12 mouse cellular contexts compared by ENCODE assay signal in the genomic region with DNA sequence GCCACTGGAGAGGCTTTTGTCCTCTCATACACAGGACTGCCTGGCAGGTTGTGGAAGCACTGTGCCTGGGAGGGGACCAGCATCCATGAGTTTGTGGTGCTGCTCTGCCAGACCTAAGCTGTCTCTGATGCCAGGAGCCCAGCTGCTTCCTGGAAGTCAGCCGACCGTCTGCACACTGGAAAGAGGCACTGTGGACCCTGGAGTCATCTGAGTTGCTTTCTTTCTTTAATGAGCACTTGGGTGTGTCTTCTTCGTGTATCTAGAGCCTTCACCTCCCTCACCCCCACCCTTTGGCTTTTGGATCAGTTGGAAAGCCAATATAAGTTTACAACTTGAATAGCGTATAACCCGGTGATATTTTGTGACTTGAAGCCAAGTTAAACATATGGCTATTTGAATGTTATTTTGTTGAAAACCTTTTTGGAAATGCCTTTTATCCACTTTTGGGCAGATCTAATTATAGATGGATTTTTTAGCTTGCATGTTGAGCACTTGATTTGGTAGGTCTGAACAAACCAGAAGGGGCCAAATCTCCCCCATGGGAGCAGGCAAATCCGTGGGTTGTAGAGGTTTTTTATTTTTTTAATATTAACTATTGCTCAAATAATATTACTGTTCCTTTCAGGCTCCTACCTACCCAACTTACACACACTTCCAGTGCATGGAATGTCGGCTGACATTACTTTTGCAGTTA.
DNase-seq lines count a peak whose midpoint lies in the region; ATAC-seq lines count a peak whose summit lies in the region.
"Had no signal": no experiment of that assay in that cellular context is flagged by ENCODE, and none has a peak within 500 bp of the region (broad histone marks: within the 10 kb centered on the region; RNA-seq: fewer than 3 reads in every experiment).

No protein-coding gene starts in this region.

- H3K9ac ChIP-seq in hindbrain, embryonic 15.5 days, result no peak overlapping the region
- H3K9ac ChIP-seq in hindbrain, embryonic 11.5 days (ENCODE audit: low read depth, low read length), result no peak overlapping the region
- H3K9ac ChIP-seq in limb, embryonic 13.5 days, result no peak overlapping the region
- H3K9ac ChIP-seq: midbrain, embryonic 13.5 days had no signal

- no peaks in the 10 kb centered on the region for H3K9me3 ChIP-seq in hindbrain, embryonic 15.5 days
- no peaks in the 10 kb centered on the region for H3K9me3 ChIP-seq in hindbrain, embryonic 11.5 days (ENCODE audit: control insufficient read depth, low read length)
- no peaks in the 10 kb centered on the region for H3K9me3 ChIP-seq in limb, embryonic 13.5 days
- H3K9me3 ChIP-seq: midbrain, embryonic 13.5 days had no signal

- no peak for DNase-seq in hindbrain, embryonic 11.5 days (ENCODE audit: low spot score)
- DNase-seq in right cerebral cortex, postnatal 25 days, result peak; percentile 3
- DNase-seq in right cerebral cortex, adult 18-20 months, result no peak
- DNase-seq in cerebellum, adult 9-11 months, result peak; percentile 58
- no peak for DNase-seq in thymus, postnatal 25 days
- DNase-seq: kidney, adult 8-10 months; thymus, adult 2 months had no signal

- no peaks in the 10 kb centered on the region for H3K27me3 ChIP-seq in hindbrain, embryonic 15.5 days
- H3K27me3 ChIP-seq in hindbrain, embryonic 11.5 days (ENCODE audit: control insufficient read depth, insufficient read depth, low read length), result no peaks in the 10 kb centered on the region; the same call in 1 of the 2 replicates
- no peaks in the 10 kb centered on the region for H3K27me3 ChIP-seq in limb, embryonic 13.5 days
- H3K27me3 ChIP-seq: midbrain, embryonic 13.5 days had no signal

- ATAC-seq in hindbrain, embryonic 15.5 days (ENCODE audit: low FRiP score, low read depth), result peak; percentile 42; the same call in 1 of the 2 replicates
- no peak for ATAC-seq in hindbrain, embryonic 11.5 days (ENCODE audit: low FRiP score)
- peak; percentile 66 for ATAC-seq in limb, embryonic 13.5 days (ENCODE audit: low FRiP score, low read depth)
- ATAC-seq: midbrain, embryonic 13.5 days had no signal

- H3K36me3 ChIP-seq in hindbrain, embryonic 15.5 days, result no peaks in the 10 kb centered on the region
- no peaks in the 10 kb centered on the region for H3K36me3 ChIP-seq in hindbrain, embryonic 11.5 days (ENCODE audit: control insufficient read depth, insufficient read depth, low read length)
- no peaks in the 10 kb centered on the region for H3K36me3 ChIP-seq in limb, embryonic 13.5 days
- H3K36me3 ChIP-seq: midbrain, embryonic 13.5 days had no signal

- H3K4me1 ChIP-seq in hindbrain, embryonic 15.5 days (replicated peaks), result no peaks in the 10 kb centered on the region
- H3K4me1 ChIP-seq in hindbrain, embryonic 11.5 days (replicated peaks; ENCODE audit: control insufficient read depth, insufficient read depth, low read length), result no peaks in the 10 kb centered on the region
- peaks cover 28% of the 10 kb centered on the region for H3K4me1 ChIP-seq in limb, embryonic 13.5 days
- H3K4me1 ChIP-seq: midbrain, embryonic 13.5 days had no signal

- H3K4me2 ChIP-seq in hindbrain, embryonic 15.5 days, result no peak overlapping the region
- no peak overlapping the region for H3K4me2 ChIP-seq in hindbrain, embryonic 11.5 days (replicated peaks; ENCODE audit: low read depth, low read length)
- 0 out of 2 replicates have a peak overlapping the region, but pooled peaks have one; percentile 9 for H3K4me2 ChIP-seq in limb, embryonic 13.5 days (replicated peaks)
- H3K4me2 ChIP-seq: midbrain, embryonic 13.5 days had no signal

- WGBS in hindbrain, embryonic 15.5 days, result 66% methylated on average over 7 of the region's 7 CpGs
- 84% methylated on average over 7 of the region's 7 CpGs for WGBS in hindbrain, embryonic 11.5 days
- 30% methylated on average over 7 of the region's 7 CpGs for WGBS in limb, embryonic 13.5 days

- no peak overlapping the region for H3K27ac ChIP-seq in hindbrain, embryonic 15.5 days (replicated peaks)
- H3K27ac ChIP-seq in hindbrain, embryonic 11.5 days (ENCODE audit: low read depth, low read length), result no peak overlapping the region
- H3K27ac ChIP-seq in limb, embryonic 13.5 days, result peak overlapping the region; percentile 67; the same call in 1 of the 2 replicates
- H3K27ac ChIP-seq: heart, adult 2 months; midbrain, embryonic 13.5 days had no signal

- H3K4me3 ChIP-seq in hindbrain, embryonic 15.5 days, result no peak overlapping the region
- no peak overlapping the region for H3K4me3 ChIP-seq in hindbrain, embryonic 11.5 days (ENCODE audit: low read depth, low read length)
- no peak overlapping the region for H3K4me3 ChIP-seq in limb, embryonic 13.5 days
- H3K4me3 ChIP-seq: erythroblast, embryonic 14.5 days; heart, adult 2 months; midbrain, embryonic 13.5 days had no signal

Comparison
In these comparisons a context has a peak if more than half of its experiments do, and no peak if none do; other contexts are left out.
1. DNase-seq: peak in right cerebral cortex, postnatal 25 days (single experiment) and cerebellum, adult 9-11 months (single experiment); none in hindbrain, embryonic 11.5 days (single experiment), right cerebral cortex, adult 18-20 months (single experiment) and thymus, postnatal 25 days (single experiment).